Mouse (Mus musculus): ENCODE measurements around the gene Sptan1.

DNA sequence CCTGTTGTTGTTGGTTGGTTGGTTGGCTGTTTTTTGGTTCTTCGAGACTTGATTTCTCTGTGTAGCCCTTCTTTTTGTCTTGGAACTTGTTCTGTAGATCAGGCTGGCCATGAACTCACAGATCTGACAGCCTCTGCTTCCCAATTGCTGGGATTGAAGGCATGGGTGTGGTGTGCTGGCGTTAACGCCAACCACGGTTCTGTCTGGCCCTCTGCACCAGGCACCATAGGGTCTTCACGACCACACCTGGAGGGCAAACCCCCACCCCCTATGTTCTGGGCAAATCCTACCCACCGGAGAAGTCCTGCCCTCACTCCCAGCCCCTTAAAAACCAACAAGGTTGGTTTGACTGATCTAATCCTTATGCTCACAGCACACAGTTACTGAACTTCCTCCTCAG is 111.6 kb downstream of the Sptan1 start:
- TF ChIP-seq GATA1 (IDR thresholded peaks at IDR 0.05; ENCODE audit: borderline replicate concordance, low read length), result no peak
- no peak for TF ChIP-seq FLI1 (IDR thresholded peaks at IDR 0.05; ENCODE audit: low read length)
